Mouse (Mus musculus): ENCODE data around the gene Tead4. TPM values are rescaled to one million over a fixed set of nuclear protein-coding genes. Genes with fewer than 3 reads are reported as not detected.
A peak's percentile ranks its signal among the peaks of the same experiment; 100 is the strongest.

Gene Tead4
- 1.3 and 2.1 TPM in 2 replicates for polyA plus RNA-seq (2014; fragmentation: Nextera tagmentation; extraction: Ambion mirVana)

GRCm38 (mm10) chr6:128300134-128301001, at the start of gene Tead4:
Tead4 (minus strand) TSS chr6:128300823.
- Histone ChIP-seq H3K4me3 (ENCODE audit: low read depth, low read length) (peak within 1 kb of the TSS; percentile 74), H3K27ac (replicated peaks; ENCODE audit: low read depth, low read length) (no peak within 1 kb of the TSS), H3K4me1 (ENCODE audit: control insufficient read depth, insufficient read depth, low read length) (peaks cover 12% of the 10 kb centered on the region), H3K9ac (ENCODE audit: low read length) (peak within 1 kb of the TSS; percentile 61), H3K9me3 (ENCODE audit: control insufficient read depth, low read length) (peaks cover 5% of the 10 kb centered on the region; the same call in 1 of the 2 replicates), H3K27me3 (ENCODE audit: control insufficient read depth, insufficient read depth, low read length) (peaks cover 25% of the 10 kb centered on the region), H3K4me2 (ENCODE audit: low read depth, severe bottlenecking) (peak within 1 kb of the TSS; percentile 99), H3K36me3 (ENCODE audit: control insufficient read depth, insufficient read depth, low read length) (no peaks in the 10 kb centered on the region)
- ATAC-seq (ENCODE audit: insufficient number of reproducible peaks, low FRiP score, low TSS enrichment, low read depth) (peak; percentile 61; the same call in 1 of the 2 replicates), DNase-seq (ENCODE audit: low spot score) (peak; percentile 71)
- WGBS: under 1% methylated on average over 71 of the region's 81 CpGs

- H3K36me3 ChIP-seq (ENCODE audit: control insufficient read depth, insufficient read depth, low read length): 0 out of 2 replicates have a peak, but pooled peaks cover 2% of the 10 kb centered on the region
- no peak overlapping the region for H3K9ac ChIP-seq (ENCODE audit: low read length)
- peaks cover 3% of the 10 kb centered on the region; the same call in 1 of the 2 replicates for H3K4me1 ChIP-seq (ENCODE audit: control insufficient read depth, insufficient read depth, low read length)
- H3K4me2 ChIP-seq (ENCODE audit: low read depth, severe bottlenecking): no peak overlapping the region
- H3K27me3 ChIP-seq (ENCODE audit: control insufficient read depth, insufficient read depth, low read length): no peaks in the 10 kb centered on the region
- ATAC-seq (ENCODE audit: insufficient number of reproducible peaks, low FRiP score, low TSS enrichment, low read depth): no peak
- H3K4me3 ChIP-seq (ENCODE audit: low read depth, low read length): no peak overlapping the region
- no peak for DNase-seq (ENCODE audit: low spot score)
- WGBS: 68% methylated on average over 7 of the region's 7 CpGs
- no peaks in the 10 kb centered on the region for H3K9me3 ChIP-seq (ENCODE audit: control insufficient read depth, low read length)
- H3K27ac ChIP-seq (replicated peaks; ENCODE audit: low read depth, low read length): no peak overlapping the region
These were observed 49.1 kb upstream of the Tead4 start for GRCm38 (mm10) chr6:128349711-128350110.

- Histone ChIP-seq H3K9me3 (ENCODE audit: control insufficient read depth, low read length) (no peaks in the 10 kb centered on the region), H3K27ac (replicated peaks; ENCODE audit: low read depth, low read length) (no peak overlapping the region), H3K4me1 (ENCODE audit: control insufficient read depth, insufficient read depth, low read length) (no peaks in the 10 kb centered on the region), H3K36me3 (ENCODE audit: control insufficient read depth, insufficient read depth, low read length) (0 out of 2 replicates have a peak, but pooled peaks cover 2% of the 10 kb centered on the region), H3K27me3 (ENCODE audit: control insufficient read depth, insufficient read depth, low read length) (no peaks in the 10 kb centered on the region), H3K9ac (ENCODE audit: low read length) (no peak overlapping the region), H3K4me3 (ENCODE audit: low read depth, low read length) (no peak overlapping the region), H3K4me2 (ENCODE audit: low read depth, severe bottlenecking) (no peak overlapping the region)
- ATAC-seq (ENCODE audit: insufficient number of reproducible peaks, low FRiP score, low TSS enrichment, low read depth): no peak
- 88% methylated on average over 6 of the region's 6 CpGs for WGBS
- no peak for DNase-seq (ENCODE audit: low spot score)
These were observed 46.2 kb upstream of the Tead4 start for GRCm38 (mm10) chr6:128346782-128347181.

GRCm38 (mm10) chr6:128345623-128346022, 45.0 kb upstream of the Tead4 start:
- no peaks in the 10 kb centered on the region for H3K27me3 ChIP-seq (ENCODE audit: control insufficient read depth, insufficient read depth, low read length)
- no peaks in the 10 kb centered on the region for H3K36me3 ChIP-seq (ENCODE audit: control insufficient read depth, insufficient read depth, low read length)
- no peak overlapping the region for H3K4me2 ChIP-seq (ENCODE audit: low read depth, severe bottlenecking)
- H3K4me1 ChIP-seq (ENCODE audit: control insufficient read depth, insufficient read depth, low read length): no peaks in the 10 kb centered on the region
- ATAC-seq (ENCODE audit: insufficient number of reproducible peaks, low FRiP score, low TSS enrichment, low read depth): no peak
- H3K4me3 ChIP-seq (ENCODE audit: low read depth, low read length): no peak overlapping the region
- no peaks in the 10 kb centered on the region for H3K9me3 ChIP-seq (ENCODE audit: control insufficient read depth, low read length)
- DNase-seq (ENCODE audit: low spot score): no peak
- no peak overlapping the region for H3K27ac ChIP-seq (replicated peaks; ENCODE audit: low read depth, low read length)
- WGBS: 88% methylated on average over 10 of the region's 10 CpGs
- no peak overlapping the region for H3K9ac ChIP-seq (ENCODE audit: low read length)

- ATAC-seq (ENCODE audit: insufficient number of reproducible peaks, low FRiP score, low TSS enrichment, low read depth) (no peak), DNase-seq (ENCODE audit: low spot score) (no peak)
- H3K9ac ChIP-seq (ENCODE audit: low read length): no peak overlapping the region
- no peak overlapping the region for H3K4me2 ChIP-seq (ENCODE audit: low read depth, severe bottlenecking)
- H3K4me3 ChIP-seq (ENCODE audit: low read depth, low read length): no peak overlapping the region
- H3K36me3 ChIP-seq (ENCODE audit: control insufficient read depth, insufficient read depth, low read length): no peaks in the 10 kb centered on the region
- no peaks in the 10 kb centered on the region for H3K27me3 ChIP-seq (ENCODE audit: control insufficient read depth, insufficient read depth, low read length)
- no peaks in the 10 kb centered on the region for H3K4me1 ChIP-seq (ENCODE audit: control insufficient read depth, insufficient read depth, low read length)
- no peaks in the 10 kb centered on the region for H3K9me3 ChIP-seq (ENCODE audit: control insufficient read depth, low read length)
- H3K27ac ChIP-seq (replicated peaks; ENCODE audit: low read depth, low read length): no peak overlapping the region
- WGBS: 92% methylated on average over 11 of the region's 11 CpGs
These were observed 41.5 kb upstream of the Tead4 start for GRCm38 (mm10) chr6:128341956-128342723.

GRCm38 (mm10) chr6:128338876-128339275, 38.3 kb upstream of the Tead4 start:
- H3K27ac ChIP-seq (replicated peaks; ENCODE audit: low read depth, low read length): no peak overlapping the region
- no peak overlapping the region for H3K4me3 ChIP-seq (ENCODE audit: low read depth, low read length)
- 40% methylated on average over 5 of the region's 5 CpGs for WGBS
- H3K9ac ChIP-seq (ENCODE audit: low read length): no peak overlapping the region
- DNase-seq (ENCODE audit: low spot score) (peak; percentile 35), ATAC-seq (ENCODE audit: insufficient number of reproducible peaks, low FRiP score, low TSS enrichment, low read depth) (no peak)
- no peaks in the 10 kb centered on the region for H3K4me1 ChIP-seq (ENCODE audit: control insufficient read depth, insufficient read depth, low read length)
- no peak overlapping the region for H3K4me2 ChIP-seq (ENCODE audit: low read depth, severe bottlenecking)
- H3K9me3 ChIP-seq (ENCODE audit: control insufficient read depth, low read length): no peaks in the 10 kb centered on the region
- no peaks in the 10 kb centered on the region for H3K27me3 ChIP-seq (ENCODE audit: control insufficient read depth, insufficient read depth, low read length)
- H3K36me3 ChIP-seq (ENCODE audit: control insufficient read depth, insufficient read depth, low read length): peaks cover 2% of the 10 kb centered on the region; the same call in 1 of the 2 replicates

- Histone ChIP-seq H3K4me3 (ENCODE audit: low read depth, low read length) (no peak overlapping the region), H3K27me3 (ENCODE audit: control insufficient read depth, insufficient read depth, low read length) (no peaks in the 10 kb centered on the region), H3K4me2 (ENCODE audit: low read depth, severe bottlenecking) (no peak overlapping the region), H3K9ac (ENCODE audit: low read length) (no peak overlapping the region), H3K27ac (replicated peaks; ENCODE audit: low read depth, low read length) (no peak overlapping the region), H3K9me3 (ENCODE audit: control insufficient read depth, low read length) (no peaks in the 10 kb centered on the region), H3K36me3 (ENCODE audit: control insufficient read depth, insufficient read depth, low read length) (peaks cover 2% of the 10 kb centered on the region; the same call in 1 of the 2 replicates), H3K4me1 (ENCODE audit: control insufficient read depth, insufficient read depth, low read length) (no peaks in the 10 kb centered on the region)
- 80% methylated on average over 7 of the region's 7 CpGs for WGBS
- no peak for ATAC-seq (ENCODE audit: insufficient number of reproducible peaks, low FRiP score, low TSS enrichment, low read depth)
- DNase-seq (ENCODE audit: low spot score): no peak
These were observed 36.8 kb upstream of the Tead4 start for GRCm38 (mm10) chr6:128337467-128337866.

GRCm38 (mm10) chr6:128334397-128335124, 33.9 kb upstream of the Tead4 start:
- Histone ChIP-seq H3K36me3 (ENCODE audit: control insufficient read depth, insufficient read depth, low read length) (peaks cover 11% of the 10 kb centered on the region), H3K27ac (replicated peaks; ENCODE audit: low read depth, low read length) (no peak overlapping the region), H3K4me2 (ENCODE audit: low read depth, severe bottlenecking) (no peak overlapping the region), H3K4me3 (ENCODE audit: low read depth, low read length) (no peak overlapping the region), H3K27me3 (ENCODE audit: control insufficient read depth, insufficient read depth, low read length) (no peaks in the 10 kb centered on the region), H3K4me1 (ENCODE audit: control insufficient read depth, insufficient read depth, low read length) (no peaks in the 10 kb centered on the region), H3K9ac (ENCODE audit: low read length) (no peak overlapping the region), H3K9me3 (ENCODE audit: control insufficient read depth, low read length) (no peaks in the 10 kb centered on the region)
- 31% methylated on average over 12 of the region's 12 CpGs for WGBS
- DNase-seq (ENCODE audit: low spot score) (peak; percentile 85), ATAC-seq (ENCODE audit: insufficient number of reproducible peaks, low FRiP score, low TSS enrichment, low read depth) (peak; percentile 80)

All from limb, embryonic 11.5 days (tissue).